Mouse (Mus musculus): ENCODE measurements around the gene Clec3b. TPM values are rescaled to one million over a fixed set of nuclear protein-coding genes. Genes with fewer than 3 reads are reported as not detected.

The Clec3b gene
- 1 to 10 TPM; 2.1 to 3.1 (median 2.4) TPM for total RNA-seq (2022)

- peak in 1 of 2 experiments; percentile 43 for DNase-seq (ENCODE audit: low spot score in 2 of 2)
Observed at GRCm38 (mm10) chr9:123150241-123151020, at the start of gene Clec3b. Gene Clec3b, plus strand, starts transcription at chr9:123150946.

- DNase-seq (ENCODE audit: low spot score in 2 of 2): no peak
Observed at GRCm38 (mm10) chr9:123103425-123103824, 47.3 kb upstream of the Clec3b start.

DNA sequence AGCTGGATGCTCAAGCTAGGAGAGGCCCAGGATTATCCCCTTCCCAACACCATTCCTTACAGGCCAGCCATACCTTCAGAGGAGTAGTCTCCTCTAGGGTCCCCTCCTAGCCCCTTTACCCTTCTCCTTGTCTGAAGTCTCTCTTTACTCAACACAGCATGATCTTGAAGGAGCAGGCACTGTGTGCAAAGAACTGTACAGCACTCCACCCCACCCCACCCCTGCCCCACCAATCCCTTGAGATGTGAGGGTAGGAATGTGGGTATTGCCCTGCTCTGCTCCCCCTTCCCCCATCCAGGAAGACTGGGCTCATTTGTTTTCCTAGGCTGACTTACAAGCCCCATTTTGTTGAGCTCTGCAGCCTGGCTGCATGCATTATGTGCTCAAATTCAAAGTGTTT is 46.4 kb upstream of the Clec3b start:
- no peak for DNase-seq (ENCODE audit: low spot score in 2 of 2)

DNA sequence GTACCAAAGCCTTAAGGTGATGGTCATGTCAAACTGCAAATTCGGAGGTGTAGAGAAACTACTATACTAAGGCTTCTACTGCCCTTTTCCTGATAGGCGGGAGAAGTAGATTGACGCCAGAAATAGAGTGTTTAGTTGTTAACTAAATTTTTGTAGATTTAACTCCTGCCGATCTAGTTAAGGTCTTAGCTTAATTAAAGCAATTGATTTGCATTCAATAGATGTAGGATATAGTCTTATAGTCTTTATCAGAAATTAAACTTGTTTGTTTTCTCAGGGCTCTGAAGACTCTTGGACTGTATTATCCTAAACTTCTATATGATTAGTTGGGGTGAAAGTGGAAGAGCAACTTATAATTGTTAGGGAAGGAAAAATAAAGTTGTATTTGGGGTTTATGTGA is 43.6 kb upstream of the Clec3b start:
- DNase-seq (ENCODE audit: low spot score in 2 of 2): no peak

DNA sequence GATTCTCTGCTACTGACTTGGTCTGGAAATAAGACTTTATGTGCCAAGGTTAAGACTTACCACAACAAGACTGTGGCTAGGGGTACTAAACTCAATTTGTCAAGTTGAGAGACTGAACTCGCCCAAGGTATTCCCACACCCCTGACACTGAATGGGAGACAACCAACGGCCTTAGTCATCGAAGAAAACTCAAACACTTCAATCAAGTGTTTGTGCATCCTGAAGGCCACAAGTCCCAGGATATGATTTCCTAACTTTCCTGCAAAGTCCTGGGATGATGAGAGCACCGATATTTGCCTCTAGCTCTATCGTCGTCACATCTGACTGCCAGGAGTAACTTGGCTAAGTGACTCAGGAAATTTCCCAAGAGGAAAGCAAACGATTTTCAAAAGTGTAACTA is 41.6 kb upstream of the Clec3b start:
- no peak for DNase-seq (ENCODE audit: low spot score in 2 of 2)

DNA sequence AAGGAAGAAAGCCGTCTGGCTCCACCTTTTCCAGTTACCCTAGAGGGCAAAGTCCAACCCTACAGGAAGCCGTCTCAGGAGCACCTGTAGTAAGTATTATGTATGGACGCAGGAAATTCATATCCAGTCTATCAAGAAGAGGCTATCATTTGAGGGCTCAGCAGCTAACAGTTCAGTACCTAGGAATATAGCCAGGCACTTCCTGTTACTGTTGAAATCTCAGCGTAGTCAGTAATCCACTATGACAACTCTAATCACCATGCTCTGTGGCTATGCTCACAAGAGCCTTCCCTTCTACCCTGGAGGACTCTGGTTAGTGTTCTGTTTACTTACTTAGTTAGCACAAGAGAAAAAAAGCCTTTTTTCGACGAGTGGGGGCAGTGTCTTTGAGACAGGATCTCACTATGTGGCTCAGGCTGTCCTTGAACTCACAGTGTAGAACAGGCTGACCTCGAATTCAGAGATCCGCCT is 39.0 kb upstream of the Clec3b start:
- DNase-seq (ENCODE audit: low spot score in 2 of 2): no peak

DNA sequence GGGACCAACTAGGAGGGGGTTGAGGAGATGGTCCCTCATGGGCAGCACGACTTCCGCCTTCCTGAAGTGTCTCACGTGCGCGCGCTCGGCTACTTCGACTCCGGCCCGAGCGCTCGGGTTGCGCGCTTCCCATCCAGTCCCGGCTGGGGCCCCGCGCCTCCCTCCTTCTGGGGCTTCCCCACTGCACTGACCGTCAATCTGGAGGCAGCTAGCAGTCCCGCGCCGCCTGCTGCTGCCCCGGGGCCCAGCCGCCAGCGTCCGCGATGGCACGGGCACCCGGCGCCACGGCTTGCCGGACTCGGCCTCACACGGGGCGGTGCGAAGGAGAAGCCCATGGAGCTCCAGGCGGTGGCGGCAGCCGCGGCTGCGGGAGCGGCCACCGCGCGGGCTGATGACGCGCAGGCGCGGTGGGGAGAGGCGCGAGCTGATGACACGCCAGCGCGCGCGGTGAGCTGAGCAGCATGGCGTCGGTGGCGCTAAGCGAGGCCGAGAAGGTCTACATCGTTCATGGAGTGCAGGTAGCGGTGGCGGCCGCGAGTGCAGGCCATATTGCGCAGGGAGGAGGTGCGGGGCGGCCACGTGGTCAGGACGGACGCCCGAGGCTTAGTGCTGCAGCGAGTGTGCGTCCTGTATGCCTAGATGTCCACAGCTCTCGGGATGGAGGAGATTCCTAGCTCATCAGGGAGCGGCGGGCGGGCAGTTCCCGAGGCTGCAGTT is 37.8 kb upstream of the Clec3b start, which contains the start of the genes Zdhhc3 and Exosc7:
Gene Zdhhc3, minus strand, starts transcription at position 401 of the 717 bp plus-strand sequence.
Gene Exosc7, plus strand, starts transcription at position 411 of the 717 bp plus-strand sequence.
- DNase-seq (ENCODE audit: low spot score in 2 of 2): peak; percentile 81 to 85

DNA sequence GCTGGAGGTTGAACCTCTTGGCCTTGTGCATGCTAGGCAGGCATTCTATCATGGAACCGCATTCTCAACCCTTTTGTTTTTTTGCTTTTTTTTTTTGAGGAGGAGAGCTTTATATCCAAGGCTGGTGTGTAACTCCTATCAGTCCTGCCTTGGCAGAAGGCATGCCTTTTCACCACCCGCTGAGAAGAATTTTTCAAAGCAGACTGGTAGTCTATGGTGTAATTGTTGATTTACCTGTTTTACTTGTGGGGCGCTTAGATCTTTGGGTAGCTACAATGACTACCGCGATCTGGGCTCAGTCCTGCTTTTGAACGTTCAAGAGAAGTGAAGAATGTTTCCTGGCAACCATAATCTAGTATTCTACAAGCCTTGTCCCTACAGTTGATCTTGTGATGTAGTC is 36.8 kb upstream of the Clec3b start:
- DNase-seq (ENCODE audit: low spot score in 2 of 2): no peak

- DNase-seq (ENCODE audit: low spot score in 2 of 2): no peak
Observed at GRCm38 (mm10) chr9:123115566-123115965, 35.2 kb upstream of the Clec3b start.

DNA sequence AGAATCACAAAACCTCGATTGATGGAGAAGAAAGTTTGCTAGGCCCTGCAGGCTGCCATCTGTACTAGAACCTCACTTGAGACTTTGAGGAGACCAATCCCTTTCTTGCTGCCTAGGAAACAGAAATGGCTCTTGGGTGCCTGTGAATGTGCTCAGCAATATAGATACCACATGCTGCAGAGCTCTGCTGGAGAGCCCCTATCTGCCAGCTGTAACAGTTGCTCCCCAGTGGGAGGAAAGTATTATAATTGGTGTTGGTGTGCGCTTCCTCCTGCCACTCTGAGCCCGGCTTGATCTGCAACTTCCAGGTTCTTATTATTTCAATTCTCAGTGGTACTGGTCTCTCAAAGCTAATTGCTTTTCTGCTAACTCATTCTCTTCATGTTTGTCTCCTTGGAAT is 27.7 kb upstream of the Clec3b start:
- no peak for DNase-seq (ENCODE audit: low spot score in 2 of 2)

DNA sequence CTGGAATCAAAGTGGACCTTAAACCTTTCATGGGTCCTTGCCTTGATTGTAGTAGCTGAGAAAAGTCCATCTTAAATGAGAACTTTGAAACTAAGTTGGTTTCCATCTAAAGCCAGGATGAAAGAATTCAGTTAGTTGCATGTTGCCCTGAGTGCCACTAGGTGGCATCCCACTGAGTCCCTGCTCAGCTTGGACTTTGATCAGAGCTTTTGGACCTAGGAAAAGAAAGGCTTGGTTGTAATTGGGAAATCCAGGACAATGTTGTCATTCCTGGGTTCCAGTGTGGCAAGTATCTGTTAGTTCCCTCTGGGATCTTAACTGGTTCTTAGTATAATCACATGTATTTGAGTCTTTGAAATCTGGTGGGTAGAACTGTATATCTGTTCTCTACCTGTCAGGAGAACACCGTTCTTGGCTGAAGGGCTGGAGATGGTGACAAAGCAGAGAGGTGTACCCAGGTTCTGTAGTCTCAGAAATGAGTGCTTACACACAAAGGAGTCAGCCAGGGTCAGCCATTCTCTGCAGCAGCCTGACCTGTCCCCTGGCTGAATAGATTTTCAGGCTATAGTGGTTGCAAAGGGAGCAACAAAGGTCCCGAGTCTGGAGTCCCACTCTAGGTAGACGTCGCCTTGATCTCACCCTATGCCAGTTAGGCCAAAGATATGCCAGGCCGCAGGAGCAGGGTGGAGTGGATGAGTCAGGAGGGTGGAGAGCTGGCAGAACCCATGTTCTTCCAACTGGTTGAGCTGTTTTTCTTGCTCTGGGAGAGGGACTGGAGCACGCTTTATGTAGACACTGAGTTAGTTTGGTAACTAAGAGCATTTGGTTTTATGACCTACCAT is 27.0 kb upstream of the Clec3b start:
- no peak for DNase-seq (ENCODE audit: low spot score in 2 of 2)

- no peak for DNase-seq (ENCODE audit: low spot score in 2 of 2)
Observed at GRCm38 (mm10) chr9:123124413-123124981, 26.2 kb upstream of the Clec3b start.

DNA sequence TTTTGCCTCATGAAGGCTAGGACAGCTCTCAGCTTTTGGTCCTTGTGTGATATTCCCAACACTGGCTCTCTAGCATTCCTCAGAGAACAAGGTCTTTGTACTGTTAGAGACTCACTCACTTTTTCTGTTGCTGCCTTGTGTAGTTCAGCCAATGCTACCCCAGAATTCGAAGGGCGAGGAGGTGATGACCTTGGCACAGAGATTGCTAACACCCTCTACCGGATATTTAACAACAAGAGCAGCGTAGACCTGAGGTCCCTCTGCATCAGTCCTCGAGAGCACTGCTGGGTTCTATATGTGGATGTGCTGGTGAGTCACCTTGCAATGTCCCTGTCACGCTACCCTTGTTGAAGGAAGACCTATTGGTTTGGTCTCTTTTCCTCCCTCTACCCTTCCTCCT is 23.1 kb upstream of the Clec3b start:
- DNase-seq (ENCODE audit: low spot score in 2 of 2): no peak

DNA sequence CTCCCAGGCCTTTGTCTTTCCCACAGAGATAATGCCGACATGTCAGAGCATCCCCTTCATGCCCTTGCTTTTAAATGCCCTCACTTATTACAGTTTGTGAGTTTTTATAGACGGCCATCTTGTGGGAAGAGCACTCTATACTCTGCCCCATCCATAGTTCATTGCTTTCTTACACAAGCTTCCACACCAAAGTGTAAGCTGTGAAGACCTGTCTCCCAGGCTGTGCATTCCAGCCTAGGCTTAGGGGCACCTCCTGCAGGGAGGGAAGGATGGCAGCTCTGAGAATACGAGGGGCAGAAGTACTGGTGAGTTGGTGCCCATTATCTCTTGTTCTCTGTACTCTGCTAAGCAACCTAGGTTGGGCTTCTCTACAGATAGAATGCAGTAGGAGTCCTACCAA is 17.8 kb upstream of the Clec3b start:
- DNase-seq (ENCODE audit: low spot score in 2 of 2): no peak

DNA sequence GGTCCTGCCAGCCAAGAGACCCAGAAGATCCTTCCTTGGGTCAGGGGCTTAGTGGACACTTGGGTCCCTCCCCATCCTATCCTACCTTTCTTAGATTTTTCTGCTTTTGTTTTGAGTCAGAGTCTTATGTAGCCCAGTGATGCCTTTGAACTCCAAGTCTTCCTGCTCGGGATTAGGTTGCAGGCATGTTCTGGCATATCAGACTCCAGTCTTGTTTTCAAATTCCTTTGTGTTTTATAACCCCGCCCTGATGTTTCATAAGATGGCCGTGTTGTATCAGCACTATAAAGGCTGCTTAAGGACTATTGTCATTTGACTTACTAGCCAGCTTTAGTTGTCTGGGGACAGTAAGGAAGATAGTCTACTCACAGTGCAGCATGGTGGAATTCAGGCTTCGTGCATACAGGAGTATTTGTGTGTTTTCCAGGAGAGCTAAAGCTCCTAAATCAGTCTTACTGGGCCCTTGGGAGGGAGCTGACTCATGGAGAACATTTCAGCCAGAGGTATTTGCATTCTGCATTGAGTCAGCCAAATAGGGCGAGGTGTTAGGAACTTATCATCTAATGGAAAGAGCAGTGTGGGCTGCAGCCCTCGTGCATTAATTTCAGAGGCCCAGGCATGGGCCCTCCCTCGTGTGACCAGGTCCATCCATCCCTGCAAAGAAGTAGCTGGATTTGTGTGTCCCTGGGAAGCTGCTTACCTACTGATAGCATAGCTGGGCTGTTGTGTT is 13.6 kb upstream of the Clec3b start:
- no peak for DNase-seq (ENCODE audit: low spot score in 2 of 2)

DNA sequence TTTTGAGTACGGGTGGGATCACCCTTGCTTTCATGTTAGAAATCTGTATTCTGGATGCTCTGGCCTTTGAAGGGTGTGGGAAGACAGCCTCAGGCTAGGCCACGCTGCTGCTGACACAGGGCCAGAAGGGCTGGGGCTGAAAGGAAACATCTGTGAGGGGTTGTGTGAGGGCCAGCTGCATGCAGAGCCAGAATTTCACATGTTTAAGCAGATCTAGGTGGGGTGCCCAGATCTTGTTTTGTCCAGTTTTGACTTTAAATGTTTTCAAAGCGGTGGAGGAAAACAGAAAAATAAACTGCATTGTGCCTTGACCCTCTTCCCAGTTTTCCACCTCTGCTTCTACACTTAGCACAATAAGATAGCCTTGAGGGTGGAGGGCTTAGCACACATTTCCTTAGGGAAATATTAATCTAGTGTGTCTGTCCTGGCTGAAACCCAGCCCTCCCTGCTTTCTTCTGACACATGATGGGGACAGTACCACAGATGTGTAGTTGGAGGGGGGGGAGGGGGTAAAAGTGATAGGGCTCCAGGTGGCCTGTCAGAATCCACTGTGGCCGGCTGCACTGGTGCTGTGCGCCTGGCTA is 11.8 kb upstream of the Clec3b start:
- no peak for DNase-seq (ENCODE audit: low spot score in 2 of 2)

DNA sequence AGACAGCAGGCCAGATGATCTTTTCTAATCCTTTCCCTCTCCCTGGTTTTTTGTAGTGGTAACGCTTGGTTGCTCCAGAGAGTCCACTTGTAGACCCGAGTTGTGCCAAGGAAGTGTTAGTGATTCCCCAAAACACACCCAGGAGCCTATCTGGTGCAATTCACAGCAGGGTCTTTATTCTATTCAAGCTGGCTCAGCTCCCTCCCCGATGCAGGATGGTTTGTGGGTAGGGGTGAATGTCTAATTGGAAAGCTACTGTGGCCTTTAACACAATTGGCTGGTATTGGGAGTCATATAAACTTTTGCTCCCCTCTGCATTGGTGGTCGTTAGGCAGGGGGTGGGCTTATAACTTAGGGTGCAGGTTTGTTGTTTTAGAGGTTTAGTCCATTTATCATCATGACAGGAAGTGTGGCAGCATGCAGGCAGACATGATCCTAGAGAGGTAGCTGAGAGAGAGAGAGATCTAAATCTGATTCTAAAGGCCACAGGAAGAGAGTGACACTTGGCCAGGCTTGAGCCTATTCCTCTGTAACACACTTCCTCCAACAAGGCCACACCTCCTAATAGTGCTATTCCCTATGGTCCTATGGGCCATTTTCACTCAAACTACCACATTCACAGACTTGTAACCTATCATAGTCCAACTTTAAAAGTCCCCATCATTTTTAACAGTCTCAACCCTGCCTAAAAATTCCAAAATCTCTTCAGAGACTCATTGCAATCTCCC is 10.7 kb upstream of the Clec3b start:
- DNase-seq (ENCODE audit: low spot score in 2 of 2): no peak

DNA sequence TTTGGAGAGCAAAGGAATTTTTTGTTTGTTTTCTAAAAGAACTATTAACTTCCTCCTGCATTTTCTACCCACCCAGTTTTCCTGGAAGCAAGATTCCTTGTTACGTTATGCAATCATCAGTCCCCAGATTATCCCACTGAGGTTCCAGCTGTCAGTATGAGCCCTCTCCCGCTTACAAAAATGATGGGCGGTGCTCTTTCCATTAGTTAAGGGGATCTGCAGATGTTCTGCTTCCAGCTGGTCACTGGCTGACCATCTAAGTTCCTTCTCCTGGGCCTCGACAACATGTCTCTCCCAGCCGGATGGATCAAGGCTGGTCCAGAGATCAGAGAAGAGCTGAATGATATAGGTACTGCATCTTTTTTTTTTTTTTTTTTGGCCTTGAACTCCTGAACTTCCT is 2.3 kb upstream of the Clec3b start:
- no peak for DNase-seq (ENCODE audit: low spot score in 2 of 2)

DNA sequence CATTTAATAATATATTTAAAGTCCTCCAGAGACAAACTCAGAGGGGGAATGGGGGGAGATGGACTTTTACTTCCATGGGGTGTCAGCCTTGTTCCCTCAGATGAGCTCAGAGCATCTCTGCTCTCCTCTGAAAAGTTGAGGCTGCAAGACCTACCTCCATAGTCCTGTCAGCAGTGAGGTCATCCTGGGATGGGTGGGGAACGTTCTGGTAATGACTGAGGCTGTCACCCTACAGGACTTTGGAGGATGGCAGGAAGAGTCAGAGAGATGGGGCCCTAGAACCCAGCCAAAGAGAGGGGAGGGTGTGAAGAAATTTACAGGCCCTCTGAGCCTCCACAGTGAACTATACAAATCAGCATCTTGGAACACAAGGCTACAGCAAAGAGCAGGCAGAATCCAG is 815 bp downstream of the Clec3b start:
- no peak for DNase-seq (ENCODE audit: low spot score in 2 of 2)

DNA sequence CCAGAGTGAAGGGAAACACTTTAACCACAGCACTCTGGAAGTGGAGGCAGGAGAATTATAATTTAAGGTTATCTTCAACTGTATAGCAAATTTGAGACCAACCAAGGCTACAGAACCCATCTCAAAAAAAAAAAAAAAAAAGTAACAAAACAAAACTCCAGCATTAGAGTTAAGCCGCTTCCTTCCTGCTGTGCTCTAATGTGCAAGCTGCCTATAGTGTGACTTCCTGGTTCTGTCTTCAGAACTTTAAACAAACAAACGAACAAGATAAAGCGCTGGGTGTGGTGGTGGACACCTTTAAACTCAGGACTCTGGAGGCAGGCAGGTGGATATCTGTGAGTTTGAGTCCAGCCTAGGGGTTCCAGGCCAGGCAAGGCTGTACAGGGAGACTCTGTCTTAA is 1.3 kb downstream of the Clec3b start:
- no peak for DNase-seq (ENCODE audit: low spot score in 2 of 2)

Data from layer of hippocampus, adult 8-10 months (tissue).